Mouse (Mus musculus): ENCODE results near the gene Slc4a3.

GRCm38 (mm10) chr1:75564916-75565315 lies 18.9 kb downstream of the Slc4a3 start:
- TF ChIP-seq CTCF (IDR thresholded peaks at IDR 0.05; ENCODE audit: borderline replicate concordance, control insufficient read depth, extremely low read depth, insufficient read depth, low read length, poor library complexity) (no peak), POLR2A (IDR thresholded peaks at IDR 0.05; ENCODE audit: control insufficient read depth, extremely low read depth, insufficient read depth, low read length, poor library complexity) (no peak)

Data from thymus, adult 2 months (tissue).